Mouse (Mus musculus) naive thymus-derived CD4-positive, alpha-beta T cell, adult 5 months (primary cell): Measurements from ENCODE around the gene Tub. TPM values are rescaled to one million over a fixed set of nuclear protein-coding genes. Genes with fewer than 3 reads are reported as not detected.

ENCODE experiments used
- polyA plus RNA-seq: library from polyadenylated mRNA; unstranded; fragments of 100-300 nt; shearing (Covaris generic); gene quantifications from one replicate; pipeline ENCODE4 v1.2.1, GENCODE M21; 2017

The Tub gene
- polyA plus RNA-seq = not detected

GRCm38 (mm10) chr7:108950312-108950761, at the start of gene Tub:
TSS of gene Tub (plus strand) at chr7:108950338.

GRCm38 (mm10) chr7:108929726-108930393, 20.3 kb upstream of the Tub start, which contains the start of gene Nlrp10:
TSS of gene Nlrp10 (minus strand) at chr7:108930178.

GRCm38 (mm10) chr7:108933794-108934731, 16.1 kb upstream of the Tub start, which contains the start of gene Eif3f:
TSS of gene Eif3f (plus strand) at chr7:108934417.

GRCm38 (mm10) chr7:109083113-109083812, 133.1 kb downstream of the Tub start, which contains the start of gene Ric3:
TSS of gene Ric3 (minus strand) at chr7:109083331.

Other genes starting within 250 kb of the Tub start
- gene Olfr512, start 237.0 kb upstream of the Tub start, polyA plus RNA-seq = not detected
- not detected for gene Olfr513, start 199.4 kb upstream of the Tub start, polyA plus RNA-seq
- gene Olfr514, start 124.3 kb upstream of the Tub start, polyA plus RNA-seq = not detected
- not detected for gene Olfr516, start 99.8 kb upstream of the Tub start, polyA plus RNA-seq
- not detected for gene Olfr517, start 78.0 kb upstream of the Tub start, polyA plus RNA-seq
- gene Olfr518, start 65.3 kb upstream of the Tub start, polyA plus RNA-seq = not detected
- not detected for gene Olfr519, start 55.9 kb upstream of the Tub start, polyA plus RNA-seq
- gene Nlrp10, start 20.2 kb upstream of the Tub start, polyA plus RNA-seq = not detected
- gene Eif3f, start 15.9 kb upstream of the Tub start, polyA plus RNA-seq = 159 TPM
- 0.17 TPM for gene Ric3, start 133.0 kb downstream of the Tub start, polyA plus RNA-seq
- gene Lmo1, start 224.9 kb downstream of the Tub start, polyA plus RNA-seq = not detected